Mouse (Mus musculus): ENCODE results near the gene Rarb.
"Not testable (repeated sequence)": the region's sequence is repeated elsewhere in the genome, so short reads cannot be mapped to it uniquely, and the experiment has no call there.

Gene Rarb

DNA sequence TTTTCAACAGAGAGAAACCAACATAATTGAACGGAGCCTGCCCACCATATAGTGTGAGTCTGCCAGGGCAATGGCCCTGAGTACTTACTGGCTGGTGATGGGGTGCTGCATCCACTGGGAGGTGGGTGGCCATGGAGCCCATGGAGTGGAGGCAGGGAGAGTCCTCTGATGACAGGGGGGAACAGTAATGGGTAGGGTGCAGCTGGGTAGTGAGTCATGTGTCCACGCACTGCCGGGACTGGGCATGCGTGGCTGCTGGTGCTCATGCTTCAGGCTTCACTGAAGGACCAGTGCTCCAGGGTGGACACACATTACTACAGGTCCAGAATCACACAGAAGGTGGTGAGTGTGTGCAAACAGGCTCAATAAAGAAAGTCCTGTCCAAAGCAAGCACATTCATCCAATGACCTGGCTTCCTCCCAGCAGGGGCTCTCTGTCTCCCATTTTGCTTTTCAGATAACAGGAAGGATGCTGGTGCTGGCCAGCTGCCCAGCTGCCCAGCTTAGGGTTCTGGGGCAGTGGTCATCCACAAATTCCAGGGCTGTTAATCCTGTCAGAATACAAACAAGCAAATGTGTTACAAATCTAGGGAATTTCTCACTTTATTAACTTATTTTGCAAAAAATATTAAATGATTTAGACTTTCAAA is at the start of gene Rarb:
Gene Rarb, minus strand, starts transcription at position 555 of the 649 bp plus-strand sequence.
- peak; percentile 8 for DNase-seq (ENCODE audit: low read depth)

DNA sequence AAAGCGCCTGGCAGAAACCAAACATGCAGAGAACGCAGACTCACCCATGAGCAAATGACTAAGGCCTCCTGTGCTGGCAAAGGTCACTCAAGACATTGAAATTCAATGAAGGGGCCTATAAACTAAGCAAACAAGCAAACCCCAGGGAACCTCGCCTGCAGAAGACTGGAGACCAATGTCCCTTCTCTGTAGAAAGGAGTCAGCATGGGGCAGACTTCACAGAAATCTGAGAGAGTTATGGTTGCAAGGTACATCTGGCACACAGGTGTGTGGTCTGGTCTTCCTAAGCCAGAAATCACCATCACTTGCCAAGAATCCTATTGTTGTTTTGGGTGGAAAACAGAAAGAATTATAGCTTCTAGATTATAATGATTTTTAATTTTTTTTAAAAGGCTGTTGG is 23.1 kb upstream of the Rarb start:
- DNase-seq (ENCODE audit: low read depth): no peak

DNA sequence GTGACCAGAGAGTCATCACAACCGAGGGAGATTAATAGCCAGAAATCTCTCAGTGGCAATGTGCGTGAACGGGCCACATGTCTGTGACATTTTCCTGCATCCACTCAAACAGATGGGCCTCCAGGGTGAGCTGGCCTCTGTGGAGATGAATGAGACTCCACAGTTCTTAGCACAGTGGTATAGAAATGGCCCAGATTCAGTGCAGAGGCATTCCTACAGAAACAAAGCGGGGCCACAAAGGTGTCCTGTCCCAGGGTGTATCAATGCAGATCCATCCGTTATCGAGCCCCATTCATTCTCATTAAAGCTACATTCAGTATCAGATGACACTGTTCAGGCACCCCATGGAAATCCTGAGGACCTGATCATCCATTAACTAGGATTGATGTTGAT is 22.6 kb upstream of the Rarb start:
- no peak for DNase-seq (ENCODE audit: low read depth)

DNA sequence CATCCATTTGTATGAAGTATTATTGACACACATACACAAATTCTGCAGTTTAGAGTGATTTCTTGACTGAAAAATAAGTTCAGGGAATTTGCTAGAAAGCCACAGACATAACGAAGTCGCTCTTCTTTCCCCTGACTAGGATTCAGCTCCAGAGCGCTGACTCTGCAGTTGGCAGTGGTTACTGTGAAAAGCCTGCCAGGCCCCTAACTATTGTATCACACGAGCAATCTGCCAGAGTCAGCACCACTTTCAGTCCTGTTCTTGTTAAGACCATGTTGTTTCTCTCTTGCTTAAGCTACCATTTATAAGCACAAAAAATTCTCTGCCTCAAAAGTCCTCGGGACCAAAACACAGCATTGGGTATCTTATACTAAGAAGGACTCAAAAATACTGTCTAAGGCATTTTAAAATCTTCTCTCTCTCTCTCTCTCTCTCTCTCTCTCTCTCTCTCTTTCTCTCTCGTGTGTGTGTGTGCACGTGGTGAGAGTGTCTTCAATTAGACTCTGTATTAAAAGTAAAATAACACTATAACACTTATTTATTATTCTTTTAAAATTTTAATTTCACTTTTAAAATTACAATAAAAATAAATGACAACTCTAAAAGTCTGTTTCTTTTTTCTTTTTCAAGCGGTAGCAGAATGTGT is 22.1 kb upstream of the Rarb start:
- DNase-seq (ENCODE audit: low read depth): peak; percentile 42

DNA sequence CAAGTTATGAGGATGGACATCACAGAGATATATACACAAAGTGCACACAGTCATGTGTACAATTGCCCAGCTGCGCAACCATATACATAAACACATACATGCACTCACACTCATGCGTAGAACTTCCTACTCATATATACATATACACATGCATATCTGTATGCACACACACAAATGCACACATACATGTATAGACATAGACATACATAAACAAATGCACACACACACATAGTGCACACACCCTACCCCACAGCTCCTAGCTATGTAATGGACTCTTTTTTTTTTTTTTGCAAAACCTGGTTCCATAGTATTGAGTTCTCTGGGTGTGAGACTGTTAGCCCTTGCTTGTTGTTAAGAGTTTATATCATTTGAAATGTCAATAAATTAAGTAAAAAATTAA is 21.2 kb upstream of the Rarb start:
- no peak for DNase-seq (ENCODE audit: low read depth)

DNA sequence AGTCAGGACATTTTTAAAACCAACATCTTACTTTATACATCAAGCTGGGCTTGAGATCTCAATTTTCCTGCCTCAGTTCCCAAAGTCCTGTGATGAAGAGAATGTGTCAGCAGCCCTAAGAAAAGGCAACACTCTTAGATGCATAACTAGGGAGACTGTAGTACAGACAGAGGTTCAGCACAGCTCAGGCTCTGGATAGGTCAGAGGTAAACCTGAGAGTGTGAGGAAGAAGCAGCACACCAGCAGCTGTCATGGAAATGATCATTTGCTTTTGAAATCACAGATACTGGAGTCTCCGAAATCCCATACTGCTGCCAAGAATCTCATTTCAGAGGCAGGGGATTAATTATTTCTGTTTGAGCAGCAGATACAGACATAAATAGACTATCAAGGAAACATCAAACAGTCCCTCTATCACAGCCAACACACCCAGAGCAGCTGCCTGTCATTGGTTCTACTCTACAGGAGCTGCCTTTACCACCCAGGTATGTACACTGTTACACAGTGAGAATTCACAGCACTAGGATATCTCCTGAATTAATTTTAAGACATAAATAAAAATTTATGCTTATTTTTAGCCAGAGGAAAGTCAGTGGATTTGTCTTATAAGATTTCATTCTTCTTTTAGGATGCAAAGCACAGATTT is 3.7 kb downstream of the Rarb start:
- no peak for DNase-seq (ENCODE audit: low read depth)

DNA sequence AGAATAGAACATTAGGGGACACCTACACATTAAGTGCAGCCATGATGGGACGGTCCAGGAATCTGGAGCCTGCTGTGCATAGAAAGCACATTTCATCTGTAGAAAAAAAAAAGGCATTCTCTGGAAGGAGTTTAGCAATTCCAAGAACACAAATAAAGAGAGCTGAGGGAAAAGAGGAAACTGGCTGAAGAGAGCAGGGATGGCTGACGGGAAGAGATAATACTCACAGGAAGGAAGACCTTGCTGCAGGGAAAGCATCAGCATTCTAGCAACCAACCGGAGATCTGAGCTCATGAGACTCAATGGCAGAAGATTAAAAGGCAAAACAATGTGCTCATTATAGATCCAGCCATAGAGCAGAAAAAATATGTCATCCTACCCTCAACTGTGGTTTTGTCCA is 12.8 kb downstream of the Rarb start:
- no peak for DNase-seq (ENCODE audit: low read depth)

DNA sequence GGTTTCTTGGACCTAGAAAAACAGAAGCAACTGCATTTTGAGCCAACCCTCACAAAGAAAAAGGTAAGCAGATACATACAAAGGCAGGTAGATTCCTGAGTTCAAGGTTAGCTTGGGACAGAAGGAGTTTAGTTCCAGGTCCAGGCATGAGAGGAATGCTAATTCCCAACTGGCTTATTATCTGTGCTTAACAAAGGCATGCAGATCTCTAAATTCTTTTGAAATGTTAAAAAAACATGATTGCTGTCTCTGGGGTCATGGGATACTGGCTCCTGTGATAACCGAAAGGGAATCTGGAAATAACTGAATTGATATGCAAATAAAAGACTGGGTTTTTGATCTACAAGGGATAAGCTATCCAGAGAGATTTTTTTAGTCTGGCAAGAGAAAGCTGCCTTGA is 28.8 kb downstream of the Rarb start:
- DNase-seq (ENCODE audit: low read depth): no peak

DNA sequence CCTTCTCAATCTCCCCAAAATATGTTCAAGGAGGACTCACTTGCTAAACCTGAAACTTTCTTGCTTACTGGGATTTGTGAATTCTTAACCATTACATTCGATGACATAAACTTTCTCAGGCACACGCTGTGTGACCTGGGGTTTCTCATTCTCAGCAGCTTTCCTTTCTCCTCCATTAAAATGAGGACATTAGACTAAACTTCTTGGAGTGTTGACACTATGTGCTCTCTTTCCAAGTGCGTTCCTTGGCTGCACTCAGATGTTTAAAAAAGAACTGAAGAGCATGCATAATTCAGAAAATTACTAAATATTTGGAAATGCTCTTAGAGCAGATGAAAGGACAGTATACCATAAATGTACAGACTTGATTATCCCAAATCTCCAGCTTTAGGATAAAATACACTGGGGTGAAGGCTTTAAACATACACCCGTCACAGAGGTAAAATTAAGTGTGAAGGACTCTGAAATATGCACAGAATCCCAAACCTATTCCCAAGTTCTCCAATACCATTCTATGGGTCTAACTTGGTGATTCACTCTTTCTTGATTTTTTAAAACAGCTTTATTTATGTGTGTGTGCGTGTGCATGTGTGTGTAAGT is 36.9 kb downstream of the Rarb start:
- no peak for DNase-seq (ENCODE audit: low read depth)

DNA sequence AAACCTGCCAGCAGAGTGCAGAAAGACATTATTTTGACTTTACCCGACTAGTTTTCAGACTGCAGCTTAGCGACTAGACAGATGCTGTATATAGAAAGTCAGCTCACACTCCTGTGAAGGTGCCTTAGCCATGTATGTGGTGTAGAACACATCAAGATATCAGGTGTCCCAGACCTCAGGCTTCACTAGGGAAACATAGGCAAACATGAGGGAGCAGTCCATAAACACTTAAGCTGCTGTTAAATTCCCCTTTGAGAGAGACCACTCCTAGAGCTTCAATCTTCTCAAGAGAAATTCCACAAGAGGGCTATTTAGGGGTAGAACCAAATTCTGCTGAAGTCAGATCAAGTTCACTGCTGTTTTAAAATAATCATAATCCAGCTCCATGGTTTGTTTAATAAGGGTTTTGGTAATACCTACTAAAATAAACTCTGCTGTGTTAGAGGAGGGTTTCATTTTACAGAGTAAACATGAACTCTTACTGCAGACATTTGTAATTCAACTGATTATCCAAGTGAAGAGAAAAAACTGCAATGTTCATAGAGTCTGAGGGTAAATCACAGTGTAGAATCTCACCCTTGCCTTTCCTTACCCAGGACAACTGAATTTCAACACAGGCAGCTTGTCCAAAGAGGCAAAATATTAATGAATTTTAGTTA is 42.1 kb downstream of the Rarb start:
- no peak for DNase-seq (ENCODE audit: low read depth)

DNA sequence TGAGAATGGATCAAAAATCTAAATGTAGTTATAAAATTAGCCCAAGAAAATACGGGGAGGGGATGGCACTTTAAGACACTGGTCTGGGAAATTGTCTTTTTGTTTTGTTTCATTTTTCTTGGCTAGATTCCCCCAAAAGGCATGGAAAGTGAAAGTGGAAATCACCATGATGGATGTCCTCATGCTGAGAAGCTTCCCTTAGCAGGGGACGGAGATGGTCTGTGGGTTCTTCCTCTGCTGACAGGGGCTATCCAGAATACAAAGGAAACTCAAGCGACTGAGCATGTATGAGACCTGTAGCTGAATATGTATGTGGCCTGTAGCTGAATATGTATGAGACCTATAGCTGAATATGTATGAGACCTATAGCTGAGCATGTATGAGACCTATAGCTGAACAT is 46.0 kb downstream of the Rarb start:
- no peak for DNase-seq (ENCODE audit: low read depth)

DNA sequence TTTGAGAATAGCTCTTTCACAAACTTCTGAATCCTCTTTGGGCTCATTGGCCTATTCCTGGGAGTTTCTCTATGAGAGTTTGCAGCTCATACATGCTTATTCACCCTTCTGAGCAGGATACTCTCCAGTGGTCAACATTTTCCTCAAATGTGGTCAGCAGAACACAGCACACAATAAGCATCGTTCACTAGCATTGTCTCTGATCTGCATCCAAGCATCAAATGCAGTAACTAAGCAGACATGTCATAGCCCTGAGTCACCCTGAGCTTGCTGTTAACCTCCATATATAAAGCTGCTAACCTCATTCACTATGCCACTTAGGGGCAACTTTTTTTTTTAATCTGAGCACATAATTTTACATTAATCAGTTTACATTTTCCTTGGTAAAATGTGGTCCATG is 53.1 kb downstream of the Rarb start:
- peak; percentile 16 for DNase-seq (ENCODE audit: low read depth)

DNA sequence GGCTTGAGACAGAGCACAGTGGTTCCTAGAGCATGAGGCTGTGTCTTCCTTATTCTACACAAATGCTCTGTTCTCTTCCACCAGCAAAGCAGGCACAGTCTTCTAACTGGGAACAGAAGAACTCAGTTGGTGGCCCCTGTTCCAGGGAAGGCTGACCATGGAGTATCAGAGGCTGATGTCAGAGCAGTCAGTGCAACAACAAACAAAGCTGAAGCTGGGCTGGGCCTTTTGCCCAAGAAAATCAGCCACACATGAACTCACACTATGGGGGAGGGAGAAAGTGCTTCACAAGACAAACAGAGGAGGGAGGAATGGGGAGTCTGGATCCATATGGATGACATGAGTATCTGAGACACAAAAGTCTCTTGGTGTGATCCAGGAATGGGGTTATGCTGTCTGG is 56.2 kb downstream of the Rarb start:
- peak; percentile 64 for DNase-seq (ENCODE audit: low read depth)

DNA sequence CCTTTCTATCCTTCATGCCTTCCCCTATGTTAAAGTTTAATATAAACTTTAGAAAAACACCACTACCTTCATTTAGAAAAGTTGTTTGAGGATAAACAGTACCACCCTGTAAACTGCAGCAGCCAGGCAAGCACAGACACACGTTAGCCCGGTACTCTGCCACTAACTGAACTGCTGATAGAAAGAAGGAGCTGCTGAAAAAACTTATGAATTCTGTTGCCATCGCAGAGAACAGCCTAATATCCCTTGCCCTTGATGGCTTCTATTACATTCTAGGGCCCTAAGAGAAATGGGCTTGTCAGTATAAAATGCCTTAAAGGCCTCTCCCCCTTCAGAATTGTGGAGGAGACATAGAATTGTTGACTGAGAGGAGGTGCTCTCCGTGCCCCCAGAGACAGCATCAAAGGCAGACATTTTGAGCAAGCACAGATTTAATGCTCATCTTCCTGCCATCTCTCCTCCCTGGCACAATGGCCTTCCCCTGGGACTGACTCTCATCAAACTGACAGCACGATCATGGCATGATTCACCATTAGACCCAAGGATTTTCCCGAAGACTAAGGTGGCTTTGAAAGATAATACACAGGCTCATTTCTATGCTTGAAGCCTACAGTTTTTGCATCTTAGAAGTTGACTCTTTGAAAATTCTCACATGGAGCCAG is 60.1 kb downstream of the Rarb start:
- no peak for DNase-seq (ENCODE audit: low read depth)

DNA sequence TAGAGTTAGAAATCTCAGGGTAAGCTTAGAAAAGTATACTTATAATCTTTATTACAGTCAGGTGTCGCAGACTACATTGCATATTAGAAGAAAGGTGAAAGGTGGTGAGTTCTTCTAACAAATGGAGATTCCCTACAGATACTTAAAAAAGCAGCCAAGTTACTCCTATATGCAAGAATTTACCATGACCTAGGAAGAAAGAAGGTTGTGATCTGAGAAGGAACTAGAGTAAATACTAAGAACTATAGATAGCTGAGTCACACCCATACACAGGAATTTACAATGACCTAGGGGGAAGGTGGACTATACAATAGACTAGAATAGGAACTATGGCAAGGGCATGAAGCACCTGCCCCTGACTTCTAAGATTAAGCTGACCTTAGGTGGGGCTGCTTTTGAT is 63.4 kb downstream of the Rarb start:
- DNase-seq (ENCODE audit: low read depth): not testable (repeated sequence)

DNA sequence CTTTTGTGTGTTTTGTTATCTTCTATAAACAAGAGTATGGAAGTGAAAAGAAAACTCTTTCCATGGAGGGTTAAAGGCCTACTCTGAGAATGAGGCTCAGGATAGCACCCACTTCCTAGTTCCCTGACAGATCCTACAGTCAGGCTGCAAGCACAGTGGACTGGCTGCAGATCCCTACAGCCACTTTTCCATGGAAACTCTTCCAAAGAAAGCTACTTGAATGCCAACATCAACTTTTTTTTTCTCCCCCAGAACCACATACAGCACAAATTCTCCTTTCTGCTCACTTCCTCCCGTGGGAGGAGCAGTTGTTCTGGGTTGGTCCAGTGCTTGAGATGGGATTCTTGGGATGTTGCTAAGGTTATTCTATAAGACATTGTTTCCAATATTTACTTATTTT is 66.3 kb downstream of the Rarb start:
- no peak for DNase-seq (ENCODE audit: low read depth)

DNA sequence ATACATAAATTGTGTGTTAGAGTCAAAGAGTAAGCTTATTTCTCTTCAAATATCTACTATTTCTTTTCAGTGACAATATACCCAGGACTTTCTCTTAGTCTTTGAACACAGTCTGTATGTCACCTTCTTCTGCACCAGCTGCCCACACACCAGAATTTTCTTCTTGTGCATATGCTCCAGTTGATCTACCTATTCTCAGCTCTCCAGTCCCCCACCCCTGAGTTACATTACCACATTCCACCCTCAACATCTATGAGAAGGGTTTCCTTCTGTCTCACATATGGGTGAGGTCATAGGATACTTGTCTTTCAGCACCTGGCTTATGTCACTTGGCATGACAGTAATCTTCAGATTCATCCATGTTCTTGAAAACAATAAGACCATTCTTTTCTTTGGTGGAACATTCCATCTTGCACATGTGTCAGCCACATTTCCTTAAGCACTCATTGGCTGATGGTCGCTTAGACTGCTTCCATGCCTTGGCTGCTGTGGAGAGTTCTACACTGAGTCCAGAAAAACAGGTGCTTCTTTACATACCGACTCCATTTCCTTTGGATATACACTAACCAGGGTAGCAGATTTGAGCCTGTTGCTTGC is 71.9 kb downstream of the Rarb start:
- DNase-seq (ENCODE audit: low read depth): no peak

DNA sequence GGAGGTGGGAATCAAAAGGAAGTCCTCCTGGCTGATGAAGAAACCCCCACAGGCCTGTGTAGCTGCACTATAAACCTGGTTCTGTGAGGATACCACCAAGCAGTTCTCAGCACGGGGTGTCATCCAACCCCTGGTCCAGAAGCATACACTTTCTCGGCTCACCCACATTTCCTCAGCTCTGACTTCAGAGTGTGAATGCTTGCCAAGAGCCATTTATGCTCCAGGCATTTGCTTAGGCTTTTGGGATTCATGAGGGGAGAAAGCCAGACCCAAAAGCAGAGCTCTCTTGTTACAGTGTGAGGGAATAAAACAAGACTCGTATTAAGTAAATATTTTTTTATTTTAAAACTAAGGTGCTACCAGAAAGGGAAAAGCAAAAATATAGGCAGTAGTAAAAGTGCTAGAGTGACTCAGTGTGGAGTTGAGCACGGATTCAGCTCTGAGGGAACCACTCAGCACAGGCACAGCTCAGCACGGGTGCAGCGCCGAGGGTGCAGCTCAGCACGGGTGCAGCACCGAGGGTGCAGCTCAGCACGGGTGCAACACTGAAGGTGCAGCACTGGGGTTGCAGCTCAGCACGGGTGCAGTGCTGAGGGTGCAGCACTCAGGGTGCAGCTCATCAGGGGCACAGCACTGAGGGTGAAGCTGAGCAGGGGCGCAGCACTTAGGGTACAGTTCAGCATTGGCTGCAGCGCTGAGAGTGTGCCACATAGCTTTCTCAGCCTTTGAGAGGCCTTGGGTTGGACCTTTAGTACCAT is 77.8 kb downstream of the Rarb start:
- DNase-seq (ENCODE audit: low read depth): peak; percentile 48

DNA sequence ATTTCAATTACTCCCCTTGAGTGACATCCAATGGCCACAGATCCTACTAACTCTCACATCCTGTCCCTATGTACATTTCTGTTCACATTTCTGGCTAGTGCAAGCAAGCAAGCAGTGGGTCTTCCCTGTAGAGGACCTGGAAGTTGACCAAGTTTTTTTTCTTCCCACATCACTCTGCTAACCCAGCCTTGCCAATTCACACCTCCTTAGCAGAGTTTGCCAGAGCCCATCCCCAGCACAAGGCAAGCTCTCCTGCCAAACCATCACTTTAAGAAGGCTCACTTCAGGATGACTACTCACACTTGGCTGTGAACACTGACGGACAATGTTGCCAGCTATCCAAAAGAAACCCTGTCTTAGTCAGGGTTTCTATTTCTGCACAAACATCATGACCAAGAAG is 80.4 kb downstream of the Rarb start:
- DNase-seq (ENCODE audit: low read depth): peak; percentile 69

DNA sequence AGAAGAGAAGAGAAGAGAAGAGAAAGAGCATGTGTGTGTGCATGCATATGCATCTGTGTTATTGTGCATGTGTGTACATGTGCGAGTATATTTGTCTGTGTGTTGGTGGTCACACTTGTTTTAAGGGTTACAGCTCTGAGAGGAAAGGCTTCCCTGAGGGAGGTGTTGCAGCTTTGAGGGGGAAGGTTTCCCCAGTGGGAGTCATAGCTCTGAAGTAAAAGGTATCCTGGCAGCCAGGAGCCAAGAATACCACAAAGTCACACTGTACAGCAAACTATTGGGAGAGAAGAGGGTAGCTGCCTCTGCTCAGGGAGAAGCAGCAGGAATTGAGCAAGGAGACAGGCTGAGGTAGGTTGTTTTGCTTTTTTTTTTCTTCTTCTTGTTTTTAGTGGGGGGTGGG is 81.2 kb downstream of the Rarb start:
- DNase-seq (ENCODE audit: low read depth): no peak

Measured in NIH3T3 (cell line).